Mouse (Mus musculus): ENCODE measurements around the gene Olfr622.

Olfr622 gene

DNA sequence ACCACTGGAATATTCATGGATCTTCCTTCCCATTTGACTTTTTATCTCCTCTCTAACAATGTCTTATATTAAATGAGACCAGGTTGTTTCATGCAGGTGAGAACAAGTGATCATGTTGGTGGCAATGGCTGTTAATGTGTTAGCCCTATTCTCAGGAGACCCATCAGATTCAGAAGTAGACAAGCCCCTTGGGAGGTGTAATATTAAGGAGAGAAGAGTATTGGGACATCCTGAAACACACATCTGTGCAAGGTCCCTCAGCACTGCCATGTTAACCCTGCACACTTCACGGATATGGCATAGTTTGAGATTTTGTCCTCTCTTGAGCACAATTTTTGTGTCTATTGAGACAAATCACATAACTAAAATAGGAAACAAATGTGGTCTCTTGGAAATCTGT lies at the start of gene Olfr622:
TSS of gene Olfr622 (minus strand) at position 101 of the 400 bp plus-strand sequence.
- no peak for DNase-seq

DNA sequence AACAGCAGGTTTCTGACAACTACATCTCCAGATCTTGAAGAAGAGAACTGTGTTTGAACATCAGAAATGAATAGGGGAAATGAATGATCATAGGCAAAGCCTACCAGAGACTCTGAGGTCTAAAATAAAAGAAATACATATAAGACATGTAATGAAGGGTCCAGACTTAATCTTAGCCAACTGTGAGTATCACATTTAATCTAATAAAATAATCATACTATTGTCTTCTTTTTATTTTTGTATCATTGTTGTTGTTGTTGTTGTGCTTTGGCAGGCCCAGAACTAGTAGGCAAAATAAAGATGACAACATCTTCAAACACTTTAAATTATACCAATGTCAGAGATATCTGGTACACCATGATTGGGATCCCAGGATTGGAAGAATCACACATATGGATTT lies 39.9 kb upstream of the Olfr622 start, which contains the start of gene Olfr625-ps1:
TSS of gene Olfr625-ps1 (plus strand) at position 301 of the 400 bp plus-strand sequence.
- no peak for DNase-seq

GRCm38 (mm10) chr7:103671091-103671490 lies 28.6 kb upstream of the Olfr622 start, which contains the start of gene Olfr624:
Gene Olfr624 (minus strand): TSS chr7:103671191.
- DNase-seq: no peak

GRCm38 (mm10) chr7:103663598-103663997 lies 21.1 kb upstream of the Olfr622 start, which contains the start of gene Olfr623:
Gene Olfr623 (minus strand): TSS chr7:103663698.
- DNase-seq: no peak

DNA sequence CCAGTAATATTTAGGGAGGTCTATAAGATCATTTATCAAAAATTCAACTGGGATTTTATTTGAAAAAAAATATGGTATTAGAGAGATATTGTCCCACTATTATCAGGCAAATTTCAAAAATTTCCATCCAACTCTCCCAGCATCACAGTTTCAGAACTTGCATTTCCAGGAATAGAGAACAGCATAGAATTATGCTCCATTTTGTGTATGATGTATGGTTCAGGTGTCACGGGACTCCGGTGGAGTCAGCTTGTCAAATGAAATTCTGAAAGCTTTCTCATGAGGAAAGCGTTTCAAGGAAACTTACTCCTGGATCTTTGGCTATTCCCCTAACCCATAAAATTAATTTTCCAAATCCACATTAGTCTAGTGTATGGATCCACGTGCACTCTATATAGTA lies 1.6 kb upstream of the Olfr622 start:
- no peak for DNase-seq

DNA sequence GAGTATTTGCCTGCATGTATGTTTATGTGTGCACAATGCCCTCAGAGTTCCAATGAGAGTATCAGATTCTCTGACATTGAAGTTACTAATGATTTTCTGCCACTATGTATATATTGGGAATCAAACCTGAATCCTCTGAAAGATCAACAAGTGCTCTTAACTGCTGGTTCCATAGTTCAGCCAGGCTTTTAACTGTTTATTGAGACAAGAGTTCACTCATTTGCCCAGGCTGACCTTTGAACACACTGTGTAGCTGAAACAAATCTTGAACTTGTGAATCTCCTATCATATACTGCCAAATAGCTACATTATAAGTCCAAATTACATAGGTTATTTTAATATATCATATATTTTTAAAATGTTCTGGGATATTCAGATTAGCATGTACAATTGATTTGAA lies 5.7 kb downstream of the Olfr622 start:
- DNase-seq: no peak

DNA sequence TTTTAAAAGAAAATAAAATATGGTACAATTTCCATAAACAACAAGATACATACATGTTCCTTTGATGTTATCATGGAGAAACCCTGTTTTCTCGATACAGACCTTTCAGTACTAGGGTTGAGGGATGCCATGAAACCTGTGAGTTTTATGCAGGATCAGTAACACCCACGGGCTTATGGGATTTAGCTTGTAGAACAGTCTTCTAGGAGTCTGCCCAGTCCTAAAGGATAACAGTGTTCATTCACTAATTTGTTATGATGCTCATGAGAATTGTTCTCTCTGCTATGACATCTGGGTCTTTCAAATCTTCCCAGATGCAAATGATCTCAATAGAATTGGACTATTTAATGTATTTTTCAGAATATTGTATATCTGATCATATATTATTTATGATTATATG lies 30.1 kb downstream of the Olfr622 start, which contains the start of gene Olfr620:
TSS of gene Olfr620 (minus strand) at position 101 of the 400 bp plus-strand sequence.
- DNase-seq: no peak

DNA sequence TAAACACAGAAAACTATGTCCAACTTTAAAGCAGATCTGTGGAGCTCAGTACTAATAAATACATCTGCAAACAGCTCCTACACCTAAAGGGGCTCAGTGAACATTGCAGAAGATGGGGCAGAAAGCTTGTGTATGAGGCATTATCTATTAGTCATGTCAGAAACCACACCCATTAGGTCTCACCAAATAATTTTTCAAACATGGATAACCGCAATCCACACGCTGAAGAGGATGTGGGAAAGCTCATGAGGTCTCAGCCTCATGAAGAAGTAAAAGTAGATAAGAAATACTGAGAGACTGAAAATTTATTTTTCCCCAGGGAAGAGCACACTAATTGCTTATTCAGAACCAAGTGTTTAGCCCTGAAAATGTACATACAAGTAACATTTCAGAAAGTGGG lies 35.1 kb downstream of the Olfr622 start:
- no peak for DNase-seq

DNA sequence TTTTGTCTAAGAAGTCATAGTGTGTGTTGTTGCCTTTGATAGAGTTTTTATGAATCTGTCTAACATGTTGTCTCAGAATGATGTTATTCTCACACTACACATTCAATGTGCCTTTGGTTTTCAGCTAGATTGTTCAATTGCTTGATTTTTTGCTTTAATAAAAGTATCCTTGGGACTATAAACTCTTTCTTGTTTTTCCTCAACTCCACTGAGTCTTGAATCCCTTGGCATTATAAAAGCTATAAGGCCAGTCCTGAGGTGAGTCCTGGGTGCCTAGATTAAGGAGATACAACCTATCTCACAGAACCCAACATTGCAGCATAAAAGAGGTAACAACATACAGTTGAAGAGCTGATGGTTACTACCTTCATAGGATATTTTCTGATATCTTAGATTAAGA lies 42.2 kb downstream of the Olfr622 start, which contains the start of gene Olfr619:
TSS of gene Olfr619 (plus strand) at position 301 of the 400 bp plus-strand sequence.
- no peak for DNase-seq

DNA sequence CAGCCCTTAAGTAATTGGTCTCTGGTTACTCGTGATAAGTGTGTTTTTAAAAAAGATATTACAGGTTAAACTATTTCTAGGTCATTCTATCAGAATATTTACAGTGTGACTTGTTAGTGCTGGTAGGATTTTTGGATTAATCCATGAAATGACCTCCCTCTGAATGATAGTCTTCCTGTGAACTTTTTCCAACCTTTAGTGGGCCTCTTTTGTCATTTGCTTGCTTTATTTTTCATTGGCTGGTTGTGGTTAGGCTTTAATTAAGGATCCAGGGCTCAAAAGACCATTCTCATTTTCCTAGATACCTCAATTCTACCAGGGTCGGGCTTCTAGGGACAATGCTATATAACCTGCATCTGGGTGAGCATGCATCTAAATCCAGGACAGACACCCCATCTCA lies 52.7 kb downstream of the Olfr622 start, which contains the start of gene Olfr618:
TSS of gene Olfr618 (plus strand) at position 301 of the 400 bp plus-strand sequence.
- no peak for DNase-seq

Measured in embryo, embryonic 11 days (tissue).